Mouse (Mus musculus): Measurements from ENCODE around the gene B4galt4.
A peak's percentile ranks its signal among the peaks of the same experiment; 100 is the strongest.
"Not testable (repeated sequence)": the region's sequence is repeated elsewhere in the genome, so short reads cannot be mapped to it uniquely, and the experiment has no call there.

B4galt4 gene

GRCm38 (mm10) chr16:38742113-38742658 lies at the start of gene B4galt4:
TSS of gene B4galt4 (plus strand) at chr16:38742264.
- DNase-seq (ENCODE audit: low spot score) = peak; percentile 36

DNA sequence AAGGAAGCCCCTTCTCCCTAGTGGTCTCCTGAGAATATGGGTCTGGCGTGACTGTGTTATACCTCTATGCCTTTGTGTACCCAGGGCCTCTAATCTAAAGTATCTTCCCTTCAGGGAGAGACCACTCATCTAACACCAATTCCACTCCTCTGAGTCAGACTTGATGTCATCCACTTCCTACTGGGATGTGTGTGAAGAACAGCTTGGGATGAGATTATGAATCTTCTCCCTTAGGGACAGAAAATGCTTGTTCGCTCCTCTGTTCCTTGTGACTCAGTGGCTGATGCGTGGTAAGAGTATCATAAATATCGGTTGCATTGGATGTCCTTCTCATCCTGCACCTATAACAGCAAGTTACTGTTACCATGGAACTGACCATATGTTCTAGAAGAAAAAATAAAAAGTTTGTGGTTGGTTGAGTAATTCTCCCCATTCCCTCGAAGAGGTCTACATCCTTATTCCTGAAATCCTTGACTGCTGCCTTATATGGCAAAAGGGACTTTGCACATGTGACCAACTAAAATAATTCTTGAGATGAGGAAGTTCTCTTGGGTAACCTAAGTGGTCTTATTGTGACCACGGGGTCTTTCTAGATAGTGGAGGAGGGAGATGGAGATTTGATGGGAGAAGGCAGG lies 47.0 kb upstream of the B4galt4 start:
- no peak for DNase-seq (ENCODE audit: low spot score)

DNA sequence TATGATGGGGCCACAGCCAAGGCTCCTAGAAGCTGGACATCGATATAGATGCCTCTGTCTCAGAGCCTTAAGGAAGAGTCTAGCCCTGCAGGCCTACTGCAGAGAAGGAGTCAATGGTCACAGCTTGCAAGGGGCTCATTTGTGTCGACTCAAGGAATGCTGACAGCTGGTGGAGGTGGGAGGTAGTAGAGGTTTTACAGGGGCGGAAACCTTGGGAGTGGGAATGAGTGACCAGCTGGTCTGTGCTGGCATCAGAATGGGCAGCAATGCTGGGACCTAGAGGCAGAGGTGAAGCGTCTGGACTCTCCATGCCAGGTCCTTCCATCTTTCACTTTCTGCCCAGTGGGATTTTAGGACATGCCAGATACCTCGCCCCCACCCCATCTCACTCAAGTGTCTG lies 46.5 kb upstream of the B4galt4 start:
- DNase-seq (ENCODE audit: low spot score) = no peak

GRCm38 (mm10) chr16:38697611-38698010 lies 44.5 kb upstream of the B4galt4 start:
- no peak for DNase-seq (ENCODE audit: low spot score)

GRCm38 (mm10) chr16:38700392-38701162 lies 41.5 kb upstream of the B4galt4 start:
- DNase-seq (ENCODE audit: low spot score) = no peak

- no peak for DNase-seq (ENCODE audit: low spot score)
Measured at GRCm38 (mm10) chr16:38701492-38702185, 40.4 kb upstream of the B4galt4 start.

DNA sequence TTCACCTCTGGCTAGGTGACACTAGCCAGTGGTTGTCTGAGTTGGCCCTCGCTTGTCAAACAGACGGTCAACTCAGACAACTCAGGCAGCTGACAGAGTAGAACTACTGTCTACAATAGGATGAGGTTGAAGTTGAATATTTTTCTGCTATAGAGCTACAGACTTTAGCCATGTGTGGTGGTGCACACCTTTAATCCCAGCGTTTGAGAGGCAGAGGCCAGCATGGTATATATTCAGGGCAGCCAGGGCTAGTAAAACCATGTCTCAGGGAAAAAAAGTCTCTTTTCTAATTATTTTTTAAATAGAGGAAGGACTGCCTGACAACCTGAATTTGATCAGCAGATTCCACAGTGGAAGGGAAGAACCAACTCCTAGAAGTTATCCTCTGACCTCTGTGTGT lies 39.7 kb upstream of the B4galt4 start:
- no peak for DNase-seq (ENCODE audit: low spot score)

GRCm38 (mm10) chr16:38703501-38703900 lies 38.6 kb upstream of the B4galt4 start:
- DNase-seq (ENCODE audit: low spot score) = no peak

DNA sequence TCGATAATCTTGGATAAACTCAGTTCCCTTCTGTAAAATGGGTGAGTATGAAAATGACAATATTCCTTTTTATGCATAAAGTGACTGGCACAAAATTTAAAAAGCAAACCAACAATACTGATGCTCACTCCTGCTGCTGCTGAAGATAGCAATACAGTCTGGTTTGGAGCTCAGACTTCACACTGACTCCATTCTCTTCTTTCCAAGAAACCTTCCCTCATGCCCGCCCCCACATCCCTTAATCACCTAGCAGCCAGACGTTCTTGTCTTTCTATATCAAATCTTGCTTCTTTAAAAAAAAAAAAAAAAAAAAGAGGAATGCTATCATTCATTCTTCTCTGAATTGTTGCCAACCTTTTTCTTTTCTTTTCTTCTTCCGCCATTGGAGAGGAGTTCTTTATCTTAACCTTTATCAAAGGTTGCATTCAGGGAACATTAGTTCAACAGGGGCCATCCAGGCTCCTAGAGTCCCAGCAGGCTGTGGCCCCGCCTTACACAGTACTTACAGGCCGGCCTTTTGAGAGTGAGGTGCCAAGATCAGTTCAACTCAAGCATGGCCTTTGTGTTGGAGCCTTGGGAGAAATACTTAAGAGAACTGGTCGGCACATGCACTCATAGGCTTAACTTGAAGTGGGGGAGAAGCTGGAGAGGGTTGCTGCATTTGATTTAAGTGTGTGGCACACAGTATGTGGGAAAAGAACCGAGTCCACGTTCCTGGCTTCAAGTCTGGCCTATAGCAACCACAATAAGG lies 36.4 kb upstream of the B4galt4 start:
- no peak for DNase-seq (ENCODE audit: low spot score)

- DNase-seq (ENCODE audit: low spot score) = no peak
Measured at GRCm38 (mm10) chr16:38706782-38707181, 35.3 kb upstream of the B4galt4 start.

GRCm38 (mm10) chr16:38708962-38709520 lies 33.0 kb upstream of the B4galt4 start:
- no peak for DNase-seq (ENCODE audit: low spot score)

- DNase-seq (ENCODE audit: low spot score) = no peak
Measured at GRCm38 (mm10) chr16:38711245-38711644, 30.8 kb upstream of the B4galt4 start.

GRCm38 (mm10) chr16:38712105-38712504 lies 30.0 kb upstream of the B4galt4 start:
- no peak for DNase-seq (ENCODE audit: low spot score)

GRCm38 (mm10) chr16:38712581-38713403 lies 29.3 kb upstream of the B4galt4 start, which contains the start of gene Arhgap31:
TSS of gene Arhgap31 (minus strand) at chr16:38713274.
- DNase-seq (ENCODE audit: low spot score) = peak; percentile 40

- no peak for DNase-seq (ENCODE audit: low spot score)
Measured at GRCm38 (mm10) chr16:38713404-38714258, 28.4 kb upstream of the B4galt4 start.

DNA sequence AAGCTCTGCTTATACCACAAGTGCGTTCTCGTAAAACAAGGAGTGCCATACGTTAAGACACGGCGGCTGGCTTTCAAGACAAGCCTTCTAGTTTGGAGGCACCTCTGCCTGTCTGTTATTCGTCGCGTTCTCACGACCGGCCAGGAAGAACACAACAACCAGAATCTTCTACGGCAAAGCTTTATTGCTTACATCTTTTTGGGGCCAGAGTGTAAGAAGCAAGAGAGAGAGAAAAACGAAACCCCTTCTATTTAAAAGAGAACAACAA lies 27.9 kb upstream of the B4galt4 start:
- DNase-seq (ENCODE audit: low spot score) = not testable (repeated sequence)

GRCm38 (mm10) chr16:38721377-38721776 lies 20.7 kb upstream of the B4galt4 start:
- DNase-seq (ENCODE audit: low spot score) = no peak

DNA sequence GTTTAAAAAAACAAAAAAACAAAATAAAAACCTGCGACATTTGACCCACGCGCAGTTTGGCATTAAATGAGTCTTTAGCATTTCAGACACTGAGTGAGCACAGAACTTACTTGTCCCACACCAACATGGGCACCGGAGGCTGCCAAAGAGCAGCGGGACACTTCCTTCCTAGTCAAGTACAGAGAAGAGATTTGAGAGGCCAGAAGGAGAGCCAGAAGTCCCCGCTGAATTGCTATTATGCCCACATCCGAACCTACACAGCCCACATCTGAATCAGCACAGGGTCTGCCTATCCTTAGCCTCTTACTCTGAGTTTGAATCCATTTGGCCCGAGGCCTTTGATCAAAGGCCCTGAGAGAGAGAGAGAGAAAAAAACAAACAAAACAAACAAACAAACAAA lies 17.8 kb upstream of the B4galt4 start:
- DNase-seq (ENCODE audit: low spot score) = no peak

DNA sequence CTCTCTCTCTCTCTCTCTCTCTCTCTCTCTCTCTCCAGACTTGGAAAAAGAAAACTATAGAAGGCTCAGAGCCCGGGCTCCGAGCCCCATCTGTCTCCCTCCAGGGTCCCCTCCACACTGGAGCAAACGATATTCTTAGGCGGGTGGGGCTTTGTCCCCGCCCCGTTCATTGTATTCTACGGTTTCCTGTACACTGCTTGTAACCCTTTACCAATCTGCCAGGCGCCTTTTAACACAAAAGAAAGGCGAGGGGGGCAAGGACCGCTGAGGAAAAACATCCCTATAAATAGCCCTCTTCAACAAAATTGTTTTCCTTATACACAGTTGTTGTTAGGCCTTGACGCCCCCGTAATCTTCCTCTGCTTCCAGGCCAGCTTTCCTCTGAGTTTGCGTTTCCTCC lies 17.1 kb upstream of the B4galt4 start:
- no peak for DNase-seq (ENCODE audit: low spot score)

- no peak for DNase-seq (ENCODE audit: low spot score)
Measured at GRCm38 (mm10) chr16:38728576-38729132, 13.4 kb upstream of the B4galt4 start.

All from urinary bladder, postnatal 10 days (tissue).